Mouse (Mus musculus) brain, adult 2 months (tissue): ENCODE results near the gene Zfp369.
A peak's percentile ranks its signal among the peaks of the same experiment; 100 is the strongest.
"Not testable (repeated sequence)": the region's sequence is repeated elsewhere in the genome, so short reads cannot be mapped to it uniquely, and the experiment has no call there.

Experiments used
- DNase-seq: peaks from one replicate; pipeline ENCODE4 v3.0.0; 2011; ENCODE audit warnings: low read depth, low spot score

Gene Zfp369

DNA sequence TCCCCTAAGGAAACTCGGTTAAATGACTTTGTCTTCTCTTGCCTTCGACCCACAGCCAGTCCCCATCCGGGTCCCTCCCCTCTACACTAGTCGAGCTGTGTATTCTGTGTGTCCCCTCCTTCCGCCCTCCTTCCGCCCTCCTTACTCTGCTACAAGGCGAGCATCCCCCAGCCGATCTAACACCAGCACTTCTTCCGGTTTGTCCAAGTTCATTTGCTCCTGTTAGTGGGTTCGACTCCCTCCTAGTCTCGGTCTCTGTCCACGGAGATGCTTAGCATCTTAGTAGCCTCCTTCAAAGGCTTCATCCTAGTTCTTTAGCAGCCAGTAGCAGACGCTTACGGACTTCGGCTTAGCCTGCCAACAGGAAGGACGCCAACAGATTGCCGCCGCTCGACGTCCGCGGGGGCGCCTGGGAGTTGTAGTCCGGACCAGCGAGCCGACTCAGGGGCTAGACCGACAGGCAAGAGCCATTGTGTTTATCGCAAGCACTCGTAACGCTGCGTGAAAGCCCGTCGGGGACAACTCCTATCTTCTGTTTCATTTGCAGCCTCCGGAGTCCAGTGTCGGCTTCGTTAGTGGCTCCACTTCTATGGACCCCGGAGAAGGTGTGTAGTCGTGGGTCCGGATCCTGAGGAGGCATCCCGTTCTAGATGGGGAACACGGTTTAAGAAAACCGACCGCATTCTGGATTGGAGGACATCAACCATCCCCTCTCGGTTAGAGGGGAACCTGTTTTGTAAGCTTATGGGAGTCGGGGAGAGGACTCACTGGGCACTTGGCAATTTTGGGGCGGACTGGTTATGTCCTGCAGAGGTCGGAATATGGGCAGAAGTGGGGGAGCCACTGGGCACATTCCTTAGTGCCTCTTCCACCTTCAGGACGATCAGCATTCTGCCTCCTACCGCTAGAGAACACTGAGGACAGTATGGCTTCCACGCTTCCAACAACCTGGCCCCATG, at the start of gene Zfp369:
TSS of gene Zfp369 (plus strand) at position 432 of the 959 bp plus-strand sequence.
- peak; percentile 98 for DNase-seq

DNA sequence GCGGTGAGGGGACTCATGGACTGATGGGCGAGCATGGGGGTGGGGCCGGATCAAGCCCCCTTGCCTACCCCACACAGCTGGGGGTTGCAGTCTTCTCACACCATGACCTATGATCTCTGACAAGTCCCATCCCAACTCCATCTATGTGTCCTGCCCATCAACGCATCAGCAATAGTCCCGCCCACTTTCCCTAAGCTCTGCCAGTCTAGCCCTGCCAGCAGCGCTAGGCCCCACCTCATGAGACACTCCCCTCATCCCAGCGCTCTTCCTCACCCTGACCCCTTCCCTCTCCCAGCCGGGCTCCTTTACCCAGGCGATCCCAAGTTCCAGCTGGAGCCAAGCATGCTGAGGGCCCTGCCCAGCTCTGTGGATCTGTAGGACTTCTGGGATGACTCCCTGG, 41.4 kb upstream of the Zfp369 start:
- no peak for DNase-seq

DNA sequence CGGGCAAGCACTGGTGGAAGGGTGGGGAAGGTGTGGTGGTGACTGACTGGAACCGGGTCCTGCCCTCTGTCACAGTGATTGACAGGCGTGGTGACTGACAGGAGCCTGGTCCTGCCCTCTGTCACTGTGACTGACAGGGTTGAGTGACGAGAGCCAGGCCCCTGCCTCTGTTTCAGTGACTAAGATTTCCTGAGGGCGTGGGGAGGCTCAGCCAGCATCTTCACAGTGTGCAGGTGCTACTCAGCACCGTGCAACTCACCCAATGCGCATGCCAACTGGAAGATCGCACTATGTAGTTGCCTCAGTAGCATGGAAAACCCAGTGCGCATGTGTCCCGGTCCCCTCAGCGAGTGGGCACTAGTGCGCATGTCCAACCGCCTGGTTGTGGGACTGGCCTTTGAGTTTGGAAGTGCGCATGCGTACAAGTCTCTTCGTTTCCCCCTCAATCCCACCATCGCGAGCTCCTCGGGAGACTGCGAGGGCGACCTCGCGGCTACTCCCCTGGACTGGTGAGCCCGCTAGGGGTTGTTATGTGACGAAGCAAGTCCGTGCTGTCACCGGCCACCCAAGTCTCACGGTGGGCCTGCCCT, 38.0 kb upstream of the Zfp369 start:
- DNase-seq, result peak; percentile 99

DNA sequence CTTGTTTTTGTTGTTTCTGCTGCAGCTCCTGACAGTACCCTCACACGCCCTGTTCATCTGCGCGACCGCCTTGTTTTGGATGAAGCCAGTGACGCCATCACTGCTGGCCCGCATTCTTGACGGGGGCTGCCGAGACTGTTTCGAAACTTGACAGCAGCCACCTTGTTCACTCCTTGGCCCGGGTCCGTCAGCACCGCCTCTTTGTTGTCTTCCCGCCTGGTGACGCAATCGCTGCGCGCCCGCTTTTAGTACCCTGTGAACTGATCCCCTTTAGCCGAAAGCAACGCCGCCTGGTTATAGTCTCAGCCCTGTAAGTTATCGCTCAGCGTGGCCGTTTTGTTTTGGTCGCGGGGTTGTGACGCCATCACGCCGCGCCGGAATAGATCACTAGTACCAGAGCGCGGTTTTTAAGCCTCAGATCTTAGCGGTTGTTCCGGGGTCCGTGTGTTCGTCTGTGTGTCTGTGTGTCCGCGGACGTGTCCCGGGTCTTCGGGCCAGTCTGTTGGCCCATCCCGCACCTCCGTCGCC, 37.5 kb upstream of the Zfp369 start:
- peak; percentile 98 for DNase-seq

DNA sequence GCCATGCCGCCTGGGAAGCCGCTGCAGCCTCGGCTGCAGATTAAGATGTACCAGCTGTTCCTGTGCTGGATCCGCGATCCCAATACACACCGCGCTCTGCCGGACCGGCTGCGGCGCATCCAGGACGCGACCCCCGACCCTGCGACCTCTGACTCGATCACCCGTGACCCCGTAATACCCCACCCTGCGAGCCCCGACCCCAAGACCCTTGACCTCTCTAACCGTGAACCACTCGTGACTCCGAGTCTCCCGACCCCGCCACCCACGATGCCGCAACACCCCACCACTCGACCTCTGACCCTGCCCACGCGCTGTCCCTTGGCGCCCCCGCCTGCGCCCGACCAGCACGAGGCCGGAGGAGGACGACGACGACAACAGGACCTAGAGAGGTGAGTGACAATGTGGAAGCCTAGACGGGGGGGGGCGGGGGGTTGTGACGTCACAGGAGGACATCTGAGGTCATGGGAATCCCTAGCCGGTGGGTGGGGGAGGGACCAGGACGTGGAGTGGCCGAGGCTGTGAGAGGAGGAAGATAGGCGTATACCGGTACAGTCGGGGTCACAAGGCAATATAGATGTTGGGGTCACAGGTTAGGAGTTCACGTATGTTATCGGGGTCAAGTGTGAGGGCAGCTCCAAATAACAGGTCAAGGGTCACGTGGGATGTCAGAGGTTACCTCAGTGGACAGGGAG, 36.8 kb upstream of the Zfp369 start:
- no peak for DNase-seq

DNA sequence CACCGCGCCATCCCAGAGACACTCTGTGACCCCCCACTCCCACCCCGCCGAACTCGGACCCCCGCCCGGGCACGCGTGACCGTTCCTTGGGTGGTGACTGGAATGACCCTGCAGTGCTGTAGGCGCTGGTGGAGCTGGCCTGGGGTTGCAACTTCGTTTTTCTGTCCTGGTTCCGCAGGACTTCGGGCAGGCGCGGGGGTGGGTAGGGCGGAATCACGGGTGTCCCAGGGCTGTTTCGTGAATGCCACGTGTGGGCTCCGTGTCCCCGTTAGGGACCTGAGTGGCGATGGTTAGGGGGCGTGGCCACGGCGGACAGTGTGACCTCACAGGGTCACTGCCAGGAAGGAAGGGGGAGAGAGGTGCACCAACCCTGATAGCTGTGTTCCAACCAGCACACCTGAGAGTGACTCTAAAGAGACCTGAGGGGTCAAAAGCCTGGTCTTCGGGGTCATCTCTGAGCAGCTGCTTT, 36.3 kb upstream of the Zfp369 start:
- DNase-seq, result no peak

DNA sequence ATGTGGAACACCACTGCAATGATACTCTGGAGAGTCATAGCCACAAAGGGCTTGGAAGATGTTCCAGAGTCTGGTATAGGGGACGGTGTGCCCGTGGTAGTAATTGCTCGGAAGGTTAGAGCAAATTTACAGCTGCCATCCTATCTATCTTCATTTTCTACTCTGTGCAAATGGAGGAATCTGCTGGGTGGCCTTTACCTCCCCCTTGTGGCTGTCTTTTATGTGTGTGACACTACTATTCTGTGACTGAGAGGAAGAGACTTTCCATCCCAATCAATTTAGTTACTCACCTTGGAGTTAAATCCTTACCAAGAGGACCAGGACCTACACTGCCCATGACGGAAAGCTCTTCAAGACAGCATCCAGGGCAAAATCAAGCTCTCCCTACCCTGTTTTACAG, 35.3 kb upstream of the Zfp369 start:
- DNase-seq, result no peak

DNA sequence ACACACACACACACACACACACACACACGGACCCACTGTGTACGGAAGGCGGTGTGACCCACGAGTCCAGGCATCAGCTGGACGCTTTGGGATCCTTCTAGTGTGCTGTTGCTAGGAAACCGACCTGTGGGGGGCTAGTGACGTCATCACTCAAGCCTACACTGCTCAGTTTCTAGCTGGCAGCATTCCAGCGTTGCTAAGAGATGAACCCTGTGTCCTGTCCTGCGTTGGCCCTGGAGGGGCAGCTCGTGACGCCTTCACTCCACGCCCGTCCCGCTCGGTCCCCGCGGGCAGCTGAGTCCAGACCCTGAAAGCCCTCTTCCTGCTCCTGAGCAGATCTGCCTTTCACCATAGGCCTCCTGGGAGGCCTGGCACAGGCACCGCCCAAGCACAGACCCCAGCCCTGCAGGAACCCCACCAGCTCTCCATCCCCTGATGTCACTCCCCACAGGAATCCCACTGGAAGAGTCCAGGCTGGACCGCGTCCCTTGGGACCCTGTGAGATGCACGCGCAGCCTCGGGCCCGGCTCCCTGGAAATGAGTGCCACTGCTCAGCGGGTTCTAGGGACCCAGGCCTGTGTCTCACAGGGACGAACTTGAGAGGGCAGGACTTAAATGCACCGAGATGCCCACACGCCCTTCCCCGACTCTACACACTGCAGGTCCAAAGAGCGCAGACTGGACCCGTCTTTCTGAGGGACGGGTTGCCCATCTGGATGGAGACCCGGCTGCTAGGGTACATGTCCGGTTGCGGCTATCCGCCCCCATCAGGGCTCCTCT, 20.2 kb upstream of the Zfp369 start:
- DNase-seq, result peak; percentile 92

DNA sequence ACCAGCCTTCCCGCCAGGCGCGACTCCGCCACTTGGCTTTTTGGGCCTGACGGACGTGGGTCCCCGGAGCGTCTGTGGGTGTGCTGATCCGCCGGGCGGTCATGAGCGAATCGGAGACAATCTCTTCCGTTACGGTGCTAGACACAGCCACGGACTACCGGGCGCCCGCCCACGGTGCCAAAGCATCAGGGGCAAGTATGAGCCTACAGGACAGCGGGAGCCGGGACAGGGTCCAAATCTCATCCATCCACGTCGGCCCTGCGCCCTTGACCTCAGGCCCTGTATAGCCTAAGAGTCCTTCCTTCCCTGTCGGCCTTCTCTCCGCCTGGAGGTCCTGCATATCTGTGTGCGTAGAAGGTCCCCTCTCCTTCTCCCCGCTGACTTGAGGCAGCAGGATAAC, 19.4 kb upstream of the Zfp369 start, which contains the start of gene Gm10775:
TSS of gene Gm10775 (plus strand) at position 301 of the 400 bp plus-strand sequence.
- no peak for DNase-seq

DNA sequence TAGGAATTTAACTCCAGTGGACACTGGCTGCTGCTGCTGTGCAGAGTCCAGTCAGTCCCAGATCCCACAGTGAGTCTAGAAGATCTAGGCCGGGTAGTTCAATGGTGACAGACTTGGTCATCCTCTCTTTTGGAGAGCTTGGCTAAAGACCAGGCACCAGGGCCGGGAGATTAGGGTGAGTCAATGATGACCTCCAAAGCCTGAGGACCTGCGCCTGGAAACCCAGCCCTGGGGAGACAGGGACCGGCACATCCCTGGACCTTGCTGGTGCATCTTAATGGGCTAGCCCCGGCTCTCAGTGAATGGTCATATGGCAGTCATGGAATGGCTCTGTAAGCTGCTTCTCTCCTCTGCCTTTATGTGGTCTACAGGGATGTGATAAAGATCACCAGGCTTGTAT, 16.5 kb upstream of the Zfp369 start:
- DNase-seq, result no peak

DNA sequence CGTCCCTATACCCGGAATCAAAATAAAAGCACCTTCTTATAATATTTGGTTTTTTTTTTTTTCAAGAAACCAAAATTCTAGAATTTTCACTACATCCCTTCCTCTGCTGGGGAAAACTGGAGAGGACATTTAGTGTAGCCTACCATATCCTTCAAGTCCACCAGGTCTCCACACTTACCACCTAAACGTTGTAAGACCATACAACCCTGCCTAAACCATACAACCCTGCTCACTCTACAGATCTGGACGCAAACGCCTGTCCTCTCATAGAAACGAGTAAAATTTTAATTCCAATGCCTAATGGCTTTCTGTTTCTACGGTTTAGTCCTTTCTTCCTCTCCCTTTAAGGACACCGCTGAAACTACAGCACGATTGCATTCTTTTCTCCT, 626 bp upstream of the Zfp369 start:
- no peak for DNase-seq

DNA sequence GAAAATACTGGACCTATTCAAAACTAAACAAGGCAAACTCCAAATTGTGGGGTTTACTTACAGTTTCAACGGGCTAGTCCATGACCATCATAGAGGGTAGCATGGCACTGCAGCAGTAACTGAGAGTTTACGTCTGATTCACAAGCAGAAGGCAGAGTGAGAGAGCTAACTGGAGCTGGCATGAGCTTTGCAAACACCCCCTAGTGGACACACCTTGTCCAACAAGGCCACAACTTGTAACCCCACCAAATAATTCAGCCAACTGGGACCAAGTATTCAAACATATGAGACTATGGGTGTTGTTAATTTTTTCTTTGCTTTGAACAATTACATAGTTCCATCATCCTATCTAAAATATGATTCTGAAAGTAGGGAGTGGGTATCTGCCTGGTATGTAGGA, 8.2 kb downstream of the Zfp369 start:
- no peak for DNase-seq

DNA sequence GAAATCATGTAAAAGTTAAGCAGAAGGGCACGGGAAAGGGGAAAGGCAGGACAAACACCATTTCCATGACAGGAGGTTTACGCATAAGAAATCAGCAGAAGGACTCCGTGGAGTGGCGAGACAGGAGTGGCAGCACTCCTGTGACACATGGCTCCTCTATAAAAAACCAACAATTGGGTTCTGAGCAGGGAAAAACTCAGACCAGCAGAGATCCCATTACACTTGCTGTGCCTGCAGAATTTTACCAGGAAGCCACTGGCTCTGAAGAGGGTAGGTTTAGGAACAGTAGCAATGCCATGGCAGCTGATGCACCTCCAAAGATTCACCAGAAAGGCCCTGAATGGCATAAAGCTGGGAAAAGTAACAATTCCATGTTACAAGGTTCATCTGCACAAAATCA, 17.7 kb downstream of the Zfp369 start:
- no peak for DNase-seq

DNA sequence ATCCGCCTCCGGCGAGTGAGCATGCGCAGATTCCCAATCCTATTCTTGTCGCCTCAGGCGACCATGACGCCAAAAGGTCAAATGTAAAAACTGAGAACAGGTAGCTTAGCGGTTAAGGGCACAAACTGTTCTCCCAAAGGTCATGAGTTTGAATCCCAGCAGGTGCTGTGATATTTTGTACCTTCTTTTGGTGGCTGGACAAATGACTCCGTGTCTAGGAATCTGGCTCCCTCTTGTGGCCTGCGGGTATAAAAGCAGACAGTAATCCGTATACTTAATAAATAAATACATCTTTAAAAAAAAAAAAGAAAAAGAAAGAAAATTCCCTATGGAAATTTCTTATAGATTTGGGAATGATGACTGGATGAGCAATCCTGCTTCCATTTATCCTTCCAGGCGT, 32.2 kb downstream of the Zfp369 start:
- DNase-seq, result peak; percentile 41

DNA sequence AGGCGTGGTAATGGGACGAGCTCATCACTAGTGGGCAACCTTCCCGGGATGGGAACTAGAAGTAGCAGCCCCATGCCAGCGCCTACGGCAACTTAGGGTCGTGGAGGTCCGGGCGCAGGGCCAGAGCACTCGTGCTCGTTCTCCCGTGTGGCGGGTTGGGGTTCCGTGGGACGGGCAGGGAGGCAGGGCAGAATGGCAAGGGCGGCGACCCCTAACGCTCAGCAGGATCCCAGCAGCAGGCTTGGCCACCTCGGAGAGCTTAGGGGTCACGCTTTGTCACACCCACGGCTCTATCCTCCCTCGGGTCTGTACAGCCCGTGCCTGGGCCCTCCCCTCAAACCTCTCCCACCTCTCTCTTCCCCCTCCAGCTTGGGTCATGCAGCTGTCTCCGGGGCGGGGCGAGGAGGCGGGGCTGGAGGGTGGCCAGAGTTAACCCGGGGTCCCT, 32.7 kb downstream of the Zfp369 start:
- DNase-seq, result no peak

DNA sequence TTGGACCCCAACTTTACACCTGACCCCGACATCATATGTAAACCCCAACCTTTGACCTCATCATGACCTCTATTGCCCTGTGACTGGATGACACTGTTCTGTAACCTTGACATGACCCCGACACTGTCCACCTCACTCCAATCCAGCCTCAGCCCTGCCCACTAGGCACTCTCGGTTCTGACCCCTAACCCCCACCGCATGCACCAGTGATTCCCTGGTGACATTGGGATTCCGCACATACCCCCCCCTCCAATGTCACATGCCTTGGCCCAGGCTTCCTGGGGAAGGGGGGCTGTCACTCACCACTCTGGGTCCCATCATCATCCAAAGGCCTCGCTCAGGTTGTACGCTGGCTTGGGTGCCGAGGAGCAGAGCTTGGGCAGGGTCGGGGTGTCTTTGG, 33.2 kb downstream of the Zfp369 start:
- no peak for DNase-seq

DNA sequence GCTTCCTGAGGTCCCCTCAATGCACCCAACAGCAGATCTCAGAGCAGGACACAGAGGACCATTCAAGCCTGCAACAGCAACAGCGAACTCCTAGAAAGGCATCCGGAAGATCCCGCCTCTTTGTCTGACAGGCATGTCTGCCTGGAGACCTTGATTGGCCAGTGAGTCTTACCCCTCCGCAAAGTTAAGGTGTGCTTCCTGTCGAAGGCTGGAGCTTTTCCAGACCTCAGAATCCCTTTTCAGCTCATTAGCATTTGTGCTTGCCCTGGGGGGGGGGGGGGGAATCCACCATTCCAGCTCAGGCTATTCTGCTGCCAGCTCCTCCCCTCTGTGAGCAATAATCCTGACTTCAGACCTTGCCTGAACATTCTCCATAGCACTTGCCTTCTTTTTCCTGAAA, 69.9 kb downstream of the Zfp369 start:
- DNase-seq, result not testable (repeated sequence)

DNA sequence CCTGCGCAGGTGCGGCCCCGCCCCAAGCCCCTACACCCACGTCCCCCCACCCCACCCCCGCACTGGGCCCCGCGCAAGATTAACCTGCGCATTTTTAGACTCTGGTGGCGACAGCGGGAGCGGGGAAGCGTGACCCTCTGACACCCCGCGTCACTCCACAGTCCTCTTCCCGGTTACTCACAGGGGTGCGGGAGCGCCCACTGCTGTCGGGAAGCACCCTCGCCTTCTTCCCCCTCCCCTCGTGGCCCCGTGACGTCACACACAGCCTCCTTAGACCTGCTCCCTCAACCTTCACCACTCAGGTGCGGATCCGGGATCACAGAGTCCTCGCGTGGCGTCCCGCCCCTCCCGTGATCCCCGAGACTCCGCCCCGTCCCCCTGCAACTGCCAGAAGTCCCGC, 73.2 kb downstream of the Zfp369 start:
- DNase-seq, result not testable (repeated sequence)
